Comparison of ENCODE assay signal across 10 mouse cellular contexts in the genomic region with DNA sequence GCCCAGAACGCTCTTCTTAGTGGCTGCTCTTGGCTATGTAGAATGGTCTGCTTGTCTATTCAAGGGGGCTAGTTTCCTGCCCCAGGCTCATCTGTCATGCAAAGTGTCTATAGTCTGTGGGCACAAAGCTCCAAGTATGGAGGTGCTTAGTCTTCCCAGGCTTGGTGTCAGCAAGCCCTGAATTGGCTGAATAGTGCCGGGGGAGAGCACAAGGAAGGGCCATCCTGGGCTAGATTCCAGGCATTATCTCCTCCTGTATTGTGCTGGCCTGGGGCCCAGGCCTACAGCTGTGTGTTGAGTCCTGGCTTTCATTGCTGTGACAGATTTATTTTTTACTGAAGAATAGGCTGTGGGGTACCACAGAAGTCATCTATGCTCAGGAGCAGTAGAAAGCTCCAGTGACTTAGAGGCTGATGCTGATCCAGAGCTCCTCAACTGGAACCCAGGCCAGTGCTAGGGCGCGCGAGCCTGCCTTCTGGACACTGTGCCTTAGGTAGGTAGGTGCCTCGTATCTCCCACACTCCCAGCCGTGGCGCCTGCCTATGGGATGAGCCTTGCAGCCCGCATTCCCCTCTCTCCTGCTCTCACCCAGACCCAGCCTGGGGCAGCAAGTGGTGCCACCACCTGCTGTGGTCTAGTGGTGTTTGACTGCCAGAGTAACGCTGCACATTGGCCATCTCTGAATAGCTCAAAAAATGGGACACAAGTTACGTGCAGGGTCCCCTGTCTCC. TPM values are rescaled to one million over a fixed set of nuclear protein-coding genes. Genes with fewer than 3 reads are reported as not detected.
A peak's percentile ranks its signal among the peaks of the same experiment; 100 is the strongest.
DNase-seq lines count a peak whose midpoint lies in the region; ATAC-seq and TF ChIP-seq lines count a peak whose summit lies in the region.
"Had no signal": no experiment of that assay in that cellular context is flagged by ENCODE, and none has a peak within 500 bp of the region (broad histone marks: within the 10 kb centered on the region; RNA-seq: fewer than 3 reads in every experiment).

No protein-coding gene starts in this region.

- peaks cover 6% of the 10 kb centered on the region; the same call in 1 of the 2 replicates for H3K4me1 ChIP-seq in intestine, embryonic 16.5 days (ENCODE audit: control insufficient read depth, insufficient read depth, low read length)
- H3K4me1 ChIP-seq in intestine, embryonic 15.5 days (replicated peaks), result 0 out of 2 replicates have a peak, but pooled peaks cover 6% of the 10 kb centered on the region
- H3K4me1 ChIP-seq in ES-E14 (ENCODE audit: control insufficient read depth in 2 of 2, insufficient read depth in 2 of 2, low read length in 2 of 2, poor library complexity in 1 of 2), result peaks cover 10 to 35% of the 10 kb centered on the region in 2 experiments; a peak in 3 of 4 replicates
- H3K4me1 ChIP-seq in hindbrain, embryonic 16.5 days (ENCODE audit: control insufficient read depth, insufficient read depth, low read depth, low read length), result peaks cover 3% of the 10 kb centered on the region; the same call in 1 of the 2 replicates

- H3K36me3 ChIP-seq in intestine, embryonic 16.5 days (ENCODE audit: control insufficient read depth, insufficient read depth, low read length), result no peaks in the 10 kb centered on the region
- no peaks in the 10 kb centered on the region for H3K36me3 ChIP-seq in intestine, embryonic 15.5 days
- peaks cover 33% of the 10 kb centered on the region; the same call in 1 of the 2 replicates for H3K36me3 ChIP-seq in ES-E14 (ENCODE audit: control insufficient read depth, insufficient read depth, low read length, poor library complexity, severe bottlenecking)
- H3K36me3 ChIP-seq in hindbrain, embryonic 16.5 days (ENCODE audit: control insufficient read depth, insufficient read depth, low read length), result peaks cover 19% of the 10 kb centered on the region
- H3K36me3 ChIP-seq: G1E had no signal

- no peak overlapping the region for H3K9ac ChIP-seq in intestine, embryonic 16.5 days (ENCODE audit: low read depth, low read length)
- no peak overlapping the region for H3K9ac ChIP-seq in intestine, embryonic 15.5 days
- no peak overlapping the region for H3K9ac ChIP-seq in ES-E14 (ENCODE audit: insufficient read depth, low read depth, low read length, poor library complexity, severe bottlenecking)
- H3K9ac ChIP-seq in hindbrain, embryonic 16.5 days (ENCODE audit: low read depth, low read length), result no peak overlapping the region
- H3K9ac ChIP-seq: limb, embryonic 13.5 days had no signal

- H3K4me2 ChIP-seq in intestine, embryonic 16.5 days (ENCODE audit: low read depth, low read length), result no peak overlapping the region
- H3K4me2 ChIP-seq in intestine, embryonic 15.5 days (replicated peaks), result no peak overlapping the region
- no peak overlapping the region for H3K4me2 ChIP-seq in hindbrain, embryonic 16.5 days (ENCODE audit: low read length)
- H3K4me2 ChIP-seq: limb, embryonic 13.5 days had no signal

- H3K27ac ChIP-seq in intestine, embryonic 16.5 days (ENCODE audit: low read length), result no peak overlapping the region
- H3K27ac ChIP-seq in intestine, embryonic 15.5 days, result no peak overlapping the region
- H3K27ac ChIP-seq in ES-E14 (ENCODE audit: insufficient read depth, low read depth, low read length, poor library complexity, severe bottlenecking), result 0 out of 2 replicates have a peak overlapping the region, but pooled peaks have one; percentile 4
- H3K27ac ChIP-seq in hindbrain, embryonic 16.5 days (ENCODE audit: low read depth, low read length), result peak overlapping the region; percentile 78
- H3K27ac ChIP-seq: limb, embryonic 13.5 days had no signal

- no peak overlapping the region for H3K4me3 ChIP-seq in intestine, embryonic 16.5 days (ENCODE audit: low read length)
- H3K4me3 ChIP-seq in intestine, embryonic 15.5 days (replicated peaks), result no peak overlapping the region
- no peak overlapping the region for H3K4me3 ChIP-seq in ES-E14 (ENCODE audit: insufficient read depth in 1 of 2, low read depth in 1 of 2, low read length in 2 of 2, poor library complexity in 1 of 2, severe bottlenecking in 1 of 2)
- no peak overlapping the region for H3K4me3 ChIP-seq in hindbrain, embryonic 16.5 days (ENCODE audit: low read length)
- H3K4me3 ChIP-seq: limb, embryonic 13.5 days had no signal

- WGBS in intestine, embryonic 16.5 days, result 79% methylated on average over 11 of the region's 11 CpGs
- WGBS in intestine, embryonic 15.5 days, result 84% methylated on average over 11 of the region's 11 CpGs
- 54% methylated on average over 11 of the region's 11 CpGs for WGBS in hindbrain, embryonic 16.5 days

- no peak for DNase-seq in ES-E14 (ENCODE audit: low read depth, low spot score)
- peak; percentile 83 to 87 for DNase-seq in cerebellum, postnatal 10 days
- DNase-seq in testis, postnatal 10 days (ENCODE audit: low spot score), result no peak
- no peak for DNase-seq in urinary bladder, adult 18-20 months (ENCODE audit: low spot score in 2 of 2)

- no peaks in the 10 kb centered on the region for H3K27me3 ChIP-seq in intestine, embryonic 16.5 days (replicated peaks; ENCODE audit: control insufficient read depth, insufficient read depth, low read length)
- no peaks in the 10 kb centered on the region for H3K27me3 ChIP-seq in intestine, embryonic 15.5 days (replicated peaks)
- no peaks in the 10 kb centered on the region for H3K27me3 ChIP-seq in hindbrain, embryonic 16.5 days (replicated peaks; ENCODE audit: control insufficient read depth, insufficient read depth, low read length)
- H3K27me3 ChIP-seq: limb, embryonic 13.5 days had no signal

- H3K9me3 ChIP-seq in intestine, embryonic 16.5 days (ENCODE audit: control insufficient read depth, low read length), result no peaks in the 10 kb centered on the region
- H3K9me3 ChIP-seq in intestine, embryonic 15.5 days, result no peaks in the 10 kb centered on the region
- H3K9me3 ChIP-seq in ES-E14 (ENCODE audit: control insufficient read depth, insufficient read depth, low read depth, low read length), result no peaks in the 10 kb centered on the region
- H3K9me3 ChIP-seq in hindbrain, embryonic 16.5 days (ENCODE audit: control insufficient read depth, low read length), result no peaks in the 10 kb centered on the region
- H3K9me3 ChIP-seq: G1E; limb, embryonic 13.5 days had no signal

- 0 out of 2 replicates have a peak, but pooled peaks have one; percentile 31 for ATAC-seq in intestine, embryonic 16.5 days
- ATAC-seq in intestine, embryonic 15.5 days, result no peak
- peak; percentile 96 for ATAC-seq in hindbrain, embryonic 16.5 days
- ATAC-seq in erythroid progenitor cell, adult 5-6 weeks (replicated peaks; ENCODE audit: low FRiP score, poor library complexity, severe bottlenecking), result no peak

- in situ Hi-C loops in ES-E14 (cut with MboI; ENCODE audit: low sequenced_read_pairs in 2 of 2, unreplicated experiment in 2 of 2), result no loop called here

TF ChIP-seq in ES-E14, 5 proteins besides CTCF, POLR2A, EP300 and RAD21:
- TF ChIP-seq ZNF384 (IDR thresholded peaks at IDR 0.05; ENCODE audit: low read depth, low read length) (no peak), MAFK (IDR thresholded peaks at IDR 0.05; ENCODE audit: insufficient read depth, low read depth, low read length) (no peak), HCFC1 (IDR thresholded peaks at IDR 0.05; ENCODE audit: borderline replicate concordance, insufficient read depth, low read length) (no peak), CHD2 (IDR thresholded peaks at IDR 0.05; ENCODE audit: low read depth, low read length) (no peak), ZC3H11A (IDR thresholded peaks at IDR 0.05; ENCODE audit: borderline replicate concordance, low read depth, low read length) (no peak)

RNA-seq across cellular contexts. Expression of gene Gpt2, which starts 8.7 kb away (rescaled TPM):
- 12.0 and 12.4 TPM in 2 replicates for polyA plus RNA-seq in intestine, embryonic 16.5 days (2015; fragmentation: Nextera tagmentation; extraction: Ambion mirVana)
- polyA plus RNA-seq in intestine, embryonic 15.5 days (2015; fragmentation: Nextera tagmentation; extraction: Ambion mirVana), result 15.3 and 17.0 TPM in 2 replicates
- total RNA-seq in ES-E14 (2012; rRNA removed), result 31.9 and 46.4 TPM in 2 replicates
- polyA plus RNA-seq in hindbrain, embryonic 16.5 days (2015; fragmentation: Nextera tagmentation; extraction: Ambion mirVana), result 58.1 and 62.2 TPM in 2 replicates
- not detected in 2 replicates for total RNA-seq in erythroid progenitor cell, adult 5-6 weeks (2015; ENCODE audit: low replicate concordance)
- total RNA-seq in erythroid progenitor cell, adult 5-6 weeks (2017; ENCODE audit: low replicate concordance), result 0.64 TPM in 1 of 2 replicates, not detected in the other
- polyA plus RNA-seq: G1E had no signal

RNA-seq across cellular contexts. Expression of gene Dnaja2, which starts 54.0 kb away (rescaled TPM):
- polyA plus RNA-seq in intestine, embryonic 16.5 days (2015; fragmentation: Nextera tagmentation; extraction: Ambion mirVana), result 136 and 149 TPM in 2 replicates
- polyA plus RNA-seq in intestine, embryonic 15.5 days (2015; fragmentation: Nextera tagmentation; extraction: Ambion mirVana), result 144 and 158 TPM in 2 replicates
- total RNA-seq in ES-E14 (2012; rRNA removed), result 103 and 158 TPM in 2 replicates
- polyA plus RNA-seq in hindbrain, embryonic 16.5 days (2015; fragmentation: Nextera tagmentation; extraction: Ambion mirVana), result 170 and 171 TPM in 2 replicates
- 41.1 and 62.0 TPM in 2 replicates for total RNA-seq in erythroid progenitor cell, adult 5-6 weeks (2015; ENCODE audit: low replicate concordance)
- 37.1 and 44.1 TPM in 2 replicates for total RNA-seq in erythroid progenitor cell, adult 5-6 weeks (2017; ENCODE audit: low replicate concordance)

Comparison
In these comparisons a context has a peak if more than half of its experiments do, and no peak if none do; other contexts are left out.
1. ATAC-seq: peak in intestine, embryonic 16.5 days (single experiment) and hindbrain, embryonic 16.5 days (single experiment); none in intestine, embryonic 15.5 days (single experiment) and erythroid progenitor cell, adult 5-6 weeks (single experiment).
2. H3K27ac ChIP-seq: peak in ES-E14 (single experiment) and hindbrain, embryonic 16.5 days (single experiment); none in intestine, embryonic 16.5 days (single experiment) and intestine, embryonic 15.5 days (single experiment).
3. DNase-seq: peak in cerebellum, postnatal 10 days (2 of 2); none in ES-E14 (single experiment), testis, postnatal 10 days (single experiment) and urinary bladder, adult 18-20 months (0 of 2).